8 mouse cellular contexts compared by ENCODE assay signal in genomic region chr15:11398676-11399350, GRCm38 (mm10). TPM values are rescaled to one million over a fixed set of nuclear protein-coding genes. Genes with fewer than 3 reads are reported as not detected.
DNase-seq lines count a peak whose midpoint lies in the region; ATAC-seq and TF ChIP-seq lines count a peak whose summit lies in the region.

No protein-coding gene starts in this region.

- no peak for ATAC-seq in hindbrain, embryonic 11.5 days (ENCODE audit: low FRiP score)

- no peak for DNase-seq in left cerebral cortex, adult 2 months (ENCODE audit: extremely low spot score in 1 of 2, low spot score in 2 of 2)
- DNase-seq in left cerebral cortex, postnatal 10 days (ENCODE audit: extremely low spot score in 1 of 2, low spot score in 2 of 2) = no peak
- no peak for DNase-seq in hindbrain, embryonic 11.5 days (ENCODE audit: low spot score)
- peak; percentile 12 for DNase-seq in lung, postnatal 36 days
- no peak for DNase-seq in urinary bladder, postnatal 4 days (ENCODE audit: low spot score in 2 of 2)
- DNase-seq in adrenal gland, adult 18-20 months (ENCODE audit: low spot score in 2 of 2) = no peak
- no peak for DNase-seq in embryo, embryonic 9.5 days (ENCODE audit: extremely low spot score)

- peaks cover 19% of the 10 kb centered on the region for H3K4me1 ChIP-seq in bone marrow macrophage, adult 2 months (ENCODE audit: control insufficient read depth, insufficient read depth, low read length)
- H3K4me1 ChIP-seq in hindbrain, embryonic 11.5 days (replicated peaks; ENCODE audit: control insufficient read depth, insufficient read depth, low read length) = peaks cover 3% of the 10 kb centered on the region; the same call in 1 of the 2 replicates

- no peak for TF ChIP-seq POLR2A in bone marrow macrophage, adult 2 months (IDR thresholded peaks at IDR 0.05; ENCODE audit: borderline replicate concordance, low read depth, low read length)

- 0 out of 2 replicates have a peak, but pooled peaks cover under 1% of the 10 kb centered on the region for H3K27me3 ChIP-seq in hindbrain, embryonic 11.5 days (ENCODE audit: control insufficient read depth, insufficient read depth, low read length)

- H3K27ac ChIP-seq in left cerebral cortex, adult 2 months = no peak overlapping the region
- H3K27ac ChIP-seq in bone marrow macrophage, adult 2 months (ENCODE audit: insufficient read depth, low read depth, low read length) = no peak overlapping the region
- H3K27ac ChIP-seq in hindbrain, embryonic 11.5 days (ENCODE audit: low read depth, low read length) = no peak overlapping the region

- no peak for TF ChIP-seq CTCF in left cerebral cortex, adult 2 months (IDR thresholded peaks at IDR 0.05)
- TF ChIP-seq CTCF in bone marrow macrophage, adult 2 months (IDR thresholded peaks at IDR 0.05; ENCODE audit: low read depth, low read length) = no peak

- H3K9me3 ChIP-seq in hindbrain, embryonic 11.5 days (ENCODE audit: control insufficient read depth, low read length) = no peaks in the 10 kb centered on the region

- peak overlapping the region; percentile 85 for H3K4me3 ChIP-seq in left cerebral cortex, adult 2 months
- peak overlapping the region; percentile 71 for H3K4me3 ChIP-seq in bone marrow macrophage, adult 2 months (ENCODE audit: insufficient read depth, low read length)
- H3K4me3 ChIP-seq in hindbrain, embryonic 11.5 days (ENCODE audit: low read depth, low read length) = peak overlapping the region; percentile 77

- H3K9ac ChIP-seq in hindbrain, embryonic 11.5 days (ENCODE audit: low read depth, low read length) = peak overlapping the region; percentile 83

- WGBS in hindbrain, embryonic 11.5 days = 9% methylated on average over 10 of the region's 10 CpGs

- intact Hi-C loops in left cerebral cortex, adult 2 months (cut with DNase I) = loop anchor here (5.0 kb wide), 1 partner anchor 362 kb away; the partner anchor contains the start of gene Rxfp3
- intact Hi-C loops in left cerebral cortex, postnatal 10 days (cut with DNase I) = no loop called here

- 0 out of 2 replicates have a peak, but pooled peaks cover 1% of the 10 kb centered on the region for H3K36me3 ChIP-seq in hindbrain, embryonic 11.5 days (ENCODE audit: control insufficient read depth, insufficient read depth, low read length)

- H3K4me2 ChIP-seq in hindbrain, embryonic 11.5 days (replicated peaks; ENCODE audit: low read depth, low read length) = peak overlapping the region; percentile 72

RNA-seq across cellular contexts. Expression of gene Tars, which starts 0.7 kb away (rescaled TPM):
- total RNA-seq in left cerebral cortex, adult 2 months (2021) = 10 to 100 TPM; 31.9 to 39.7 TPM
- total RNA-seq in left cerebral cortex, postnatal 10 days (2021) = 10 to 100 TPM; 40.4 to 40.9 TPM
- 38.4 and 50.3 TPM in 2 replicates for polyA plus RNA-seq in bone marrow macrophage, adult 2 months (2012; ENCODE audit: insufficient read depth, insufficient read length, missing spikeins)
- 84.6 and 94.7 TPM in 2 replicates for polyA plus RNA-seq in hindbrain, embryonic 11.5 days (2014; fragmentation: Nextera tagmentation; extraction: Ambion mirVana)
- 10 to 100 TPM; 38.3 to 54.8 TPM for total RNA-seq in adrenal gland, adult 18-20 months (2021)
